Mouse (Mus musculus): ENCODE measurements around the gene Ube2l3. TPM values are rescaled to one million over a fixed set of nuclear protein-coding genes. Genes with fewer than 3 reads are reported as not detected.

Gene Ube2l3
- polyA plus RNA-seq, 1 experiment from 2014 or later, result 264 TPM

- Histone ChIP-seq H3K4me1 (ENCODE audit: control insufficient read depth, insufficient read depth, low read length) (peaks cover 15% of the 10 kb centered on the region), H3K27me3 (ENCODE audit: control insufficient read depth, insufficient read depth, low read depth, low read length) (no peaks in the 10 kb centered on the region), H3K9me3 (replicated peaks; ENCODE audit: control insufficient read depth, low read length, poor library complexity, severe bottlenecking) (no peaks in the 10 kb centered on the region), H3K36me3 (ENCODE audit: control insufficient read depth, insufficient read depth, low read length) (no peaks in the 10 kb centered on the region), H3K27ac (ENCODE audit: low read length) (no peak overlapping the region), H3K4me2 (ENCODE audit: low read length) (peak overlapping the region; percentile 31), H3K4me3 (ENCODE audit: low read depth, low read length) (no peak overlapping the region), H3K9ac (ENCODE audit: low read depth, low read length) (no peak overlapping the region)
- ATAC-seq, result peak; percentile 30; the same call in 1 of the 2 replicates
- 36% methylated on average over 14 of the region's 14 CpGs for WGBS
These were observed 80.9 kb downstream of the Ube2l3 start for GRCm38 (mm10) chr16:17121569-17121968.

GRCm38 (mm10) chr16:17117309-17117799 lies 85.1 kb downstream of the Ube2l3 start:
- Histone ChIP-seq H3K36me3 (ENCODE audit: control insufficient read depth, insufficient read depth, low read length) (no peaks in the 10 kb centered on the region), H3K9me3 (replicated peaks; ENCODE audit: control insufficient read depth, low read length, poor library complexity, severe bottlenecking) (no peaks in the 10 kb centered on the region), H3K27ac (ENCODE audit: low read length) (no peak overlapping the region), H3K27me3 (ENCODE audit: control insufficient read depth, insufficient read depth, low read depth, low read length) (no peaks in the 10 kb centered on the region), H3K4me1 (ENCODE audit: control insufficient read depth, insufficient read depth, low read length) (no peaks in the 10 kb centered on the region), H3K4me3 (ENCODE audit: low read depth, low read length) (no peak overlapping the region), H3K4me2 (ENCODE audit: low read length) (no peak overlapping the region), H3K9ac (ENCODE audit: low read depth, low read length) (no peak overlapping the region)
- no peak for ATAC-seq
- 88% methylated on average over 5 of the region's 5 CpGs for WGBS

- H3K27ac ChIP-seq (ENCODE audit: low read length), result peak within 1 kb of the TSS; percentile 63
- peak within 1 kb of the TSS; percentile 71 for H3K4me2 ChIP-seq (ENCODE audit: low read length)
- H3K4me3 ChIP-seq (ENCODE audit: low read depth, low read length), result peak within 1 kb of the TSS; percentile 81
- no peaks in the 10 kb centered on the region for H3K27me3 ChIP-seq (ENCODE audit: control insufficient read depth, insufficient read depth, low read depth, low read length)
- H3K9me3 ChIP-seq (replicated peaks; ENCODE audit: control insufficient read depth, low read length, poor library complexity, severe bottlenecking), result no peaks in the 10 kb centered on the region
- H3K36me3 ChIP-seq (ENCODE audit: control insufficient read depth, insufficient read depth, low read length), result peaks cover 8% of the 10 kb centered on the region; the same call in 1 of the 2 replicates
- 7% methylated on average over 37 of the region's 38 CpGs for WGBS
- H3K4me1 ChIP-seq (ENCODE audit: control insufficient read depth, insufficient read depth, low read length), result peaks cover 13% of the 10 kb centered on the region
- H3K9ac ChIP-seq (ENCODE audit: low read depth, low read length), result peak within 1 kb of the TSS; percentile 77
- ATAC-seq, result peak; percentile 92
These were observed 91.4 kb downstream of the Ube2l3 start, which contains the start of gene Ppil2 for GRCm38 (mm10) chr16:17110771-17111743. Gene Ppil2, minus strand, starts transcription at chr16:17111257.

GRCm38 (mm10) chr16:17104600-17104999 lies 97.8 kb downstream of the Ube2l3 start:
- Histone ChIP-seq H3K27me3 (ENCODE audit: control insufficient read depth, insufficient read depth, low read depth, low read length) (no peaks in the 10 kb centered on the region), H3K27ac (ENCODE audit: low read length) (no peak overlapping the region), H3K4me1 (ENCODE audit: control insufficient read depth, insufficient read depth, low read length) (peaks cover 4% of the 10 kb centered on the region), H3K9ac (ENCODE audit: low read depth, low read length) (no peak overlapping the region), H3K4me2 (ENCODE audit: low read length) (no peak overlapping the region), H3K36me3 (ENCODE audit: control insufficient read depth, insufficient read depth, low read length) (peaks cover 22% of the 10 kb centered on the region), H3K4me3 (ENCODE audit: low read depth, low read length) (no peak overlapping the region), H3K9me3 (replicated peaks; ENCODE audit: control insufficient read depth, low read length, poor library complexity, severe bottlenecking) (no peaks in the 10 kb centered on the region)
- 83% methylated on average over 4 of the region's 4 CpGs for WGBS
- ATAC-seq, result no peak

GRCm38 (mm10) chr16:17102630-17103220 lies 99.7 kb downstream of the Ube2l3 start:
- WGBS, result 62% methylated on average over 7 of the region's 7 CpGs
- Histone ChIP-seq H3K4me3 (ENCODE audit: low read depth, low read length) (no peak overlapping the region), H3K27me3 (ENCODE audit: control insufficient read depth, insufficient read depth, low read depth, low read length) (no peaks in the 10 kb centered on the region), H3K9ac (ENCODE audit: low read depth, low read length) (no peak overlapping the region), H3K4me2 (ENCODE audit: low read length) (no peak overlapping the region), H3K36me3 (ENCODE audit: control insufficient read depth, insufficient read depth, low read length) (peaks cover 29% of the 10 kb centered on the region), H3K27ac (ENCODE audit: low read length) (no peak overlapping the region), H3K9me3 (replicated peaks; ENCODE audit: control insufficient read depth, low read length, poor library complexity, severe bottlenecking) (no peaks in the 10 kb centered on the region), H3K4me1 (ENCODE audit: control insufficient read depth, insufficient read depth, low read length) (no peaks in the 10 kb centered on the region; the same call in 1 of the 2 replicates)
- ATAC-seq, result no peak

MicroRNAs encoded within 50 kb of the gene (microRNA counts, 519-probe panel; counts per million panel counts)
- 3,081 counts per million, percentile 89 among the panel's probes with 10 or more counts for microRNA mmu-miR-130b
- microRNA mmu-miR-301b, result 2,499 counts per million, percentile 75 among the panel's probes with 10 or more counts

Small RNA genes lying within 50 kb of the gene (microRNA-seq; reads per million reads assigned to microRNA genes)
- gene Mir130b, result 6,244 reads per million, percentile 93 among the genes with 10 or more reads in this experiment
- gene Mir301b, result 173 reads per million, percentile 59 among the genes with 10 or more reads in this experiment

Other genes with a start within 250 kb of the Ube2l3 start
- 182 and 189 TPM in 2 replicates for gene Mapk1, start 219.3 kb downstream of the Ube2l3 start, polyA plus RNA-seq (2015; fragmentation: Nextera tagmentation; extraction: Ambion mirVana)
- gene Ypel1, start 133.0 kb downstream of the Ube2l3 start, polyA plus RNA-seq (2015; fragmentation: Nextera tagmentation; extraction: Ambion mirVana), result 150 and 160 TPM in 2 replicates
- gene Ppil2, start 91.4 kb downstream of the Ube2l3 start, polyA plus RNA-seq (2015; fragmentation: Nextera tagmentation; extraction: Ambion mirVana), result 147 and 153 TPM in 2 replicates
- gene 2610318N02Rik, start 77.5 kb downstream of the Ube2l3 start, polyA plus RNA-seq (2015; fragmentation: Nextera tagmentation; extraction: Ambion mirVana), result 10.0 and 14.9 TPM in 2 replicates
- gene Sdf2l1, start 70.3 kb downstream of the Ube2l3 start, polyA plus RNA-seq (2015; fragmentation: Nextera tagmentation; extraction: Ambion mirVana), result 26.3 and 26.6 TPM in 2 replicates
- 42.0 and 51.3 TPM in 2 replicates for gene Ydjc, start 58.0 kb downstream of the Ube2l3 start, polyA plus RNA-seq (2015; fragmentation: Nextera tagmentation; extraction: Ambion mirVana)
- gene Ccdc116, start 55.4 kb downstream of the Ube2l3 start, polyA plus RNA-seq (2015; fragmentation: Nextera tagmentation; extraction: Ambion mirVana), result 3.3 and 4.4 TPM in 2 replicates
- gene Rimbp3, start 6.0 kb upstream of the Ube2l3 start, polyA plus RNA-seq (2015; fragmentation: Nextera tagmentation; extraction: Ambion mirVana), result 2.3 and 2.7 TPM in 2 replicates
- 7.6 and 9.5 TPM in 2 replicates for gene Hic2, start 30.9 kb upstream of the Ube2l3 start, polyA plus RNA-seq (2015; fragmentation: Nextera tagmentation; extraction: Ambion mirVana)
- 77.9 and 94.8 TPM in 2 replicates for gene Tmem191c, start 73.4 kb upstream of the Ube2l3 start, polyA plus RNA-seq (2015; fragmentation: Nextera tagmentation; extraction: Ambion mirVana)
- gene Serpind1, start 128.7 kb upstream of the Ube2l3 start, polyA plus RNA-seq (2015; fragmentation: Nextera tagmentation; extraction: Ambion mirVana), result 2.8 and 3.7 TPM in 2 replicates
- 26.0 and 30.9 TPM in 2 replicates for gene Snap29, start 203.3 kb upstream of the Ube2l3 start, polyA plus RNA-seq (2015; fragmentation: Nextera tagmentation; extraction: Ambion mirVana)
- gene Pi4ka, start 203.7 kb upstream of the Ube2l3 start, polyA plus RNA-seq (2015; fragmentation: Nextera tagmentation; extraction: Ambion mirVana), result 73.7 and 74.8 TPM in 2 replicates
- gene Crkl, start 249.3 kb upstream of the Ube2l3 start, polyA plus RNA-seq (2015; fragmentation: Nextera tagmentation; extraction: Ambion mirVana), result 72.4 and 88.8 TPM in 2 replicates